Mouse (Mus musculus) limb, embryonic 14.5 days (tissue): ENCODE results near the gene Syt16. TPM values are rescaled to one million over a fixed set of nuclear protein-coding genes. Genes with fewer than 3 reads are reported as not detected.

Experiments used
- ATAC-seq: fragments of 200-750 bp; cut with Nextera tagmentation; 2 replicates; pipeline ENCODE4 v1.8.0; 2017; ENCODE audit warnings: low read depth, moderate number of reproducible peaks, moderate TSS enrichment; ENCODE audit not compliant: low FRiP score
- DNase-seq: peaks from one replicate; pipeline ENCODE4 v3.0.0-alpha.2; 2015; ENCODE audit warnings: low spot score
- H3K27ac ChIP-seq: fragments of 300-500 bp; sonication (generic); replicated peaks from 2 replicates; pipeline ENCODE4 v1.5.1; 2014; ENCODE audit warnings: low read depth, mild to moderate bottlenecking, low read length, moderate library complexity, mixed read lengths
- H3K27me3 ChIP-seq: fragments of 300-500 bp; sonication (generic); 2 replicates; pipeline ENCODE4 v1.6.1; 2014; ENCODE audit warnings: low read length, mixed read lengths; ENCODE audit not compliant: control insufficient read depth, insufficient read depth
- H3K36me3 ChIP-seq: fragments of 300-500 bp; sonication (generic); 2 replicates; pipeline ENCODE4 v1.6.1; 2014; ENCODE audit warnings: mild to moderate bottlenecking, low read length, moderate library complexity, mixed read lengths; ENCODE audit not compliant: control insufficient read depth, insufficient read depth
- H3K4me1 ChIP-seq: fragments of 300-500 bp; sonication (generic); 2 replicates; pipeline ENCODE4 v1.6.1; 2014; ENCODE audit warnings: antibody characterized with exemption, low read length, mixed read lengths; ENCODE audit not compliant: control insufficient read depth, insufficient read depth
- H3K4me2 ChIP-seq: fragments of 300-500 bp; sonication (generic); replicated peaks from 2 replicates; pipeline ENCODE4 v1.6.1; 2014; ENCODE audit warnings: low read depth, mild to moderate bottlenecking, low read length, moderate library complexity; ENCODE audit not compliant: severe bottlenecking
- H3K4me3 ChIP-seq: fragments of 300-500 bp; sonication (generic); replicated peaks from 2 replicates; pipeline ENCODE4 v1.5.1; 2014; ENCODE audit warnings: low read length
- H3K9ac ChIP-seq: fragments of 300-500 bp; sonication (generic); 2 replicates; pipeline ENCODE4 v1.6.1; 2014; ENCODE audit warnings: mild to moderate bottlenecking, low read depth, low read length, moderate library complexity; ENCODE audit not compliant: severe bottlenecking
- H3K9me3 ChIP-seq: fragments of 300-500 bp; sonication (generic); 2 replicates; pipeline ENCODE4 v1.6.1; 2016; ENCODE audit warnings: low read length; ENCODE audit not compliant: control insufficient read depth
- POLR2A ChIP-seq: fragments of 200-500 bp; IDR thresholded peaks from 2 replicates; pipeline ENCODE4 v1.8.0; 2012; ENCODE audit warnings: inconsistent platforms, mild to moderate bottlenecking, moderate library complexity, borderline replicate concordance; ENCODE audit not compliant: insufficient read depth, insufficient read length; ENCODE audit errors: extremely low read depth
- WGBS: fragments of 180-500 bp; shearing (Covaris S2); extraction: QIAGEN DNeasy Blood & Tissue Kit; methylation state at CpG from one replicate; pipeline ENCODE4 v1.1.7; 2014; 5-methylcytosine and 5-hydroxymethylcytosine counted together
- polyA plus RNA-seq, 2 experiments: library from polyadenylated mRNA; depleted of rRNA in 1 of 2; stranded (reverse) in 1 of 2; unstranded in 1 of 2; fragments of >200 nt; fragmentation: Nextera tagmentation in 1 of 2; extraction: Ambion mirVana in 1 of 2; gene quantifications; 2 replicates each; pipeline versions ENCODE4 v1.2.1 to v1.2.3; 2012 to 2014

Gene Syt16
- polyA plus RNA-seq, 2 experiments: 2.8 to 4.3 TPM

DNA sequence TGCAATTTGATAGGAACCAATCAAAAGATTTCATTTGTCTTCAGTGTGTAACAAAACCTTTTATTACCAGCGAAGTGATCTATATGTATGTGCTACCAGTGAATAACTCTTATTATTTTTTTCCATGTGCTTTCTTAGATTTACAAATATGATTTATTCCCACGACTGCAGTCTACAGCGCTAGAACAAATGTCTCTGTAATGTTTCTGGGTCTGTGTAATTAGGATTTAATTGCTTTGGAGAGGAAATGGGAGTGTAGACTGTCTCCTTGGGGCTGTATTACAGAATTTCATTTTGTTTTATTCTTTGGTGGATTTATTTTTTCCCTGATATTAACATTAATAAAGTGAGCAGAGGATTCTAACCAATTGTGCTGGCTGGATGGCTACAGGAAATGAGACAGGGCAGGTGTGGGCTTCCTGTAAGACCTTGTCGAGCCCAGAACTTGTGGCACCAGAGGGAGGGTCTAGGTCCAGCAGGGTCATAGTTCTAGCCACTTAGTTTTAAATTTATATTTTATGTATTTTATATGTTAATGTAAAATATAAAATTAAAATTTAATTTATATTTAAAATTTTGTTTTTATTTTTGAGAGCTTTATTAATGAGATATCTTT, 9.0 kb upstream of the Syt16 start:
- Histone ChIP-seq H3K36me3 (peaks cover 21% of the 10 kb centered on the region), H3K4me2 (no peak overlapping the region), H3K27ac (no peak overlapping the region), H3K4me3 (no peak overlapping the region), H3K4me1 (no peaks in the 10 kb centered on the region), H3K9ac (no peak overlapping the region), H3K27me3 (no peaks in the 10 kb centered on the region), H3K9me3 (no peaks in the 10 kb centered on the region)
- DNase-seq (no peak), ATAC-seq (no peak)
- no peak for TF ChIP-seq POLR2A
- WGBS: 75% methylated on average over 4 of the region's 4 CpGs

- ATAC-seq (no peak), DNase-seq (no peak)
- no peak for TF ChIP-seq POLR2A
- H3K27ac ChIP-seq: no peak overlapping the region
- no peaks in the 10 kb centered on the region for H3K9me3 ChIP-seq
- no peaks in the 10 kb centered on the region for H3K27me3 ChIP-seq
- H3K4me2 ChIP-seq: no peak overlapping the region
- H3K4me3 ChIP-seq: no peak overlapping the region
- H3K4me1 ChIP-seq: no peaks in the 10 kb centered on the region
- no peak overlapping the region for H3K9ac ChIP-seq
- H3K36me3 ChIP-seq: peaks cover 12% of the 10 kb centered on the region
These were observed 7.9 kb upstream of the Syt16 start for GRCm38 (mm10) chr12:73989594-73989993.

GRCm38 (mm10) chr12:73996906-73997296, 560 bp upstream of the Syt16 start:
- no peak for DNase-seq
- H3K9ac ChIP-seq: no peak overlapping the region
- ATAC-seq: no peak

DNA sequence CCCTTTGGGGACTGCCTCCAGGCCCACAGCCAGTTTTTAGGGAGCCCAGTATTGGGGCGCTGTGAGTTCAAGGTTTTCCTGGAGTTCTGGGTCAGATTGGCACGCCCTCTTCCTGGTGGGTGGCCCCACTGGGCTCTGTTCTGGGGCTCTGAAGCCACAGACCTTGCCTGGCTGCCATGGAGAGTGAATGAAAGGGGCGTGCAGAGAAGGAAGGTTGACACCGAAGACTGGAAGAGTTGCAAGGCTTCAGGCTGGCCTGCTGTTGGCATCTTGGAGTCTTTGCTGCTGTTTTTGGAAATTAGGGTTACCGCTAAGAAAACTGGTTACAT, 631 bp downstream of the Syt16 start:
- peaks cover 5% of the 10 kb centered on the region for H3K4me1 ChIP-seq
- no peak overlapping the region for H3K27ac ChIP-seq
- H3K27me3 ChIP-seq: peaks cover 17% of the 10 kb centered on the region; the same call in 1 of the 2 replicates
- H3K36me3 ChIP-seq: no peaks in the 10 kb centered on the region
- no peak for TF ChIP-seq POLR2A
- H3K9ac ChIP-seq: peak overlapping the region; percentile 78
- WGBS: 38% methylated on average over 5 of the region's 5 CpGs
- H3K4me2 ChIP-seq: peak overlapping the region; percentile 84
- DNase-seq (no peak), ATAC-seq (0 out of 2 replicates have a peak, but pooled peaks have one; percentile 26)
- peak overlapping the region; percentile 59 for H3K4me3 ChIP-seq
- no peaks in the 10 kb centered on the region for H3K9me3 ChIP-seq

More at GRCm38 (mm10) chr12:73996906-73997296, 560 bp upstream of the Syt16 start:
- Histone ChIP-seq H3K4me2 (no peak overlapping the region), H3K27ac (no peak overlapping the region), H3K27me3 (peaks cover 17% of the 10 kb centered on the region; the same call in 1 of the 2 replicates), H3K36me3 (no peaks in the 10 kb centered on the region), H3K4me3 (peak overlapping the region; percentile 59; the same call in 1 of the 2 replicates), H3K4me1 (peaks cover 5% of the 10 kb centered on the region), H3K9me3 (no peaks in the 10 kb centered on the region)
- whole genome bisulfite sequencing: 37% methylated on average over 12 of the region's 12 CpGs
- TF ChIP-seq POLR2A: no peak

DNA sequence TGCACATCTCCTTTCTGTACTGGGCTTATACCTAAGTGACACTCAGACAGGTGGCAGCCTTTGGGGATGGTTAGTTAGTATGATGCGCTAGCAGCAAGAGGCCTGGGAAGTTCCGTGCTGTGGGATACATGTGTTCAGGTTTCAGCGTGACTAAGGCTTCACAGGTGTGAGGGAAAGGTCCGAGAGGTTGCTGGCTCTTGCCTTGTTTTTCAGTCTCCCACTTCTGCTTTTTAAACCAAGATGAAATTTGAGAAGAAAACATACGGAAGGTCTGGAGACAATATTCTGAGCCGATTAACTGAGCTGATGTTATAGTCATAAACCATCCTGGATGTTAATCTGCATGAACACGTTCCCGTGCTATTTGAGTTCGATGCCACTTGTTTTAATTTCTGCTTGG, 5.0 kb downstream of the Syt16 start:
- DNase-seq: no peak
- Histone ChIP-seq H3K36me3 (no peaks in the 10 kb centered on the region), H3K9me3 (no peaks in the 10 kb centered on the region), H3K4me2 (no peak overlapping the region), H3K27me3 (0 out of 2 replicates have a peak, but pooled peaks cover 7% of the 10 kb centered on the region), H3K9ac (no peak overlapping the region), H3K27ac (no peak overlapping the region), H3K4me1 (peaks cover 5% of the 10 kb centered on the region), H3K4me3 (no peak overlapping the region)
- no peak for ATAC-seq
- WGBS: 63% methylated on average over 9 of the region's 9 CpGs
- no peak for TF ChIP-seq POLR2A
